Mouse (Mus musculus) urinary bladder, postnatal 36 days (tissue): ENCODE data around the gene Osbpl5.
A peak's percentile ranks its signal among the peaks of the same experiment; 100 is the strongest.

Source experiments
- DNase-seq, 2 experiments: peaks; one replicate each; pipeline ENCODE4 v3.0.0; 2022; ENCODE audit warnings: low spot score in 2 of 2, mixed read lengths in 1 of 2

The Osbpl5 gene

GRCm38 (mm10) chr7:143756125-143757026, at the start of gene Osbpl5:
Gene Osbpl5 (minus strand): TSS chr7:143756985.
- no peak for DNase-seq

DNA sequence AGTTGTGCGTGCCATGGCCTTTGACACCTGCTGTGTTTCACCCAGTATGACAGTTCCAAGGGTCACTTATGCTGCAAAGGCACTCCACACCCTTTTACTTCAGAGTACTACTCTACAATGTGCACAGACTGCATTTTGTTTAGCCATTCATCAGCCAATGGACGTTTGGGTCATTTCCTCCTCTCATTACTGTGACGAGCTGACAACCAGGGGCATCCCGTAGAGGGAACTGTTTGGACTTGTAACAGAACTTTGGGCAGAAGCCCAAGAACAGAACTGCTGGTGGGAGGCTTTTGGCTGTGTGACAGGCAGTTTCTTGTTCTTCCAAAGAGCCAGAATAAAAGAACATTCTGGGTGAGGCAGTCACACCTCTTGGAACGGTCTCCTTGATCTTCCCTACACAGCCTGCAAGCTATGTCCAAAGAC, 48.4 kb upstream of the Osbpl5 start:
- no peak for DNase-seq

DNA sequence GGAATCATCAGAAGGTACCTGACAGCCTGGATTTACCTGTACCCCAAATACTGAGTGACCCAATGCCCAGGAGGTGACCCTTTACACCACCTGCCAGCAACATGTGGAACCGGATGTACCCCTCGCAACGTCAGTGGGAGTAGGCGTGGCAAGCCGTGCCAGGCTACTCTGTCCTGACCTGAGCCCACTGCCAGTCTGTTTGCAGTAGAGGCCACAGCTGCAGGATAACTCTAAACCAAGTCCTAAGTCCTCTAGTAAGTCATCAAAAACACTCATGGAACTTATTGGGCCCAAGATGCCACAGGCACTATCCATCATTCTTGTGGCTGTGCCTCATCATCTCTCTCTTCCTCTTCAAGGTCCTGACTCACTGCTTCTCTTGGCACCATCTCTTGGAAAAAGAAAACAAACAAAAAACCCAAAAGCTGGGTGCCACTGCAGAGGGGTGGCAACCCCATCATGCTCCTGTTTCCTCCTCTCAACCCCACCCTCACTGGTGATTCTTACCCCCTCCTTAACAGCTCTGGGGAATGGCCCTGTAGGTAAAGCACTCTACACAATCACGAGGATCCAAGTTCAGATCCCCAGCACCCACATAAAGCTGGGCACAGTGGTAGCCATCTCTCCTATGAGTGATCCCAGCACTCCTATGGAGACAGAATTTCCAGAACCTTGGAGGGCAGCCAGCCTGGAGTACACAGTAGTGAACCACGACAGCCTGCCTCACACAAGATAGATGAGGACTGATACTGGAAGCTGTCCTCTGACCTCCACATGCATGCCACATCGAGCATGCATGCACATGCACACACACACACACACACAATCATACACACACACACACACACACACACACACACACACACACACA, 44.6 kb upstream of the Osbpl5 start:
- no peak for DNase-seq

DNA sequence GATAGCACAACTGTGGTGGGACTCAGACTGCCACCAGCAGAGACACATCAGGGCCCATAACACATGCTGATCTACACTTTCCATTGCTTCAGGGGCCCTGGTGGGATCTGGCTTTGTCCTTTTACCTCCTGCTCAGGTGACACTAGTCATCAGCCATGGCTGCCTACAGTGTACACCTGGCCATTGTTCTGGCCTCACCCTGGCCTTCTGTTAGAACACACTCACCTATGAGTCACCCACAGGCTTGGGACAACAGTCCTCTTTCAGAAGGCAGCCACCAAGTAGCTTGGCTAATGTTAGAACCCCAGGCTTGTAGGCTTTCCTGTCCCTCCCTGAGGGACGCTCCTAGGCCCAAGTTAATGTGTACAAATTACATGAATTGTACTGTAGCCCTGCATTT, 44.0 kb upstream of the Osbpl5 start:
- no peak for DNase-seq

- no peak for DNase-seq
Observed at GRCm38 (mm10) chr7:143798783-143799182, 42.0 kb upstream of the Osbpl5 start.

- peak; percentile 53 to 75 for DNase-seq
Observed at GRCm38 (mm10) chr7:143793121-143793520, 36.3 kb upstream of the Osbpl5 start.

DNA sequence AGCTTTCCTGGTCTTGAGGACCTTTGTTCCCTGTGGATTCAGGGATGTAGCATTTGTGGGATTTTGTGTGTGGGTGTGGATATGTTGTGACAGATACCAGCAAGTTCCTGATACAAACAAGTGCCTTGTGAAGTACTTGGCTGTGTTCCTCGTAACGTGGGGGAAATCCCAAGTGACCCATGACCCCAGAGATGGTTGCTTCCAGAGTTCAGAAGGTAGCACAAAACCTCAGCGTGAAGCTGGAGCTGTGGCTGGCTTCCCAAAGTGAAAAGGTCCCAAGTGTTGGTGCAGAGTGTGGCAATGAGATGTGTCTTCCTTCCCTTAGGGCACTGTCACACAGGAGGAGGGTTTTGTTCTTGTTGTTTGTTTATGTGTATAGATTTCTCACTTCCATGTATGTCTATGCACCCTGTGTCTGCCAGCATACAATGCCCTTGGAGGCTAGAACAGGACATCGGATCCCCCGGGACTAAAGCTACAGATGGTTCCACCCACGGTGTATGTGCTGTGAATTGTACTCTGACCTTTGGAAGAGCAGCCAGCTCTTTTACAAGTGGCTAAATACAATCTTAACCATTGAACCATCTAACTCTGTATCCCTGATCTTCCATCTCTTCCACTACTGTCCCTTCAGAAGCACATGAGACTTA, 35.7 kb upstream of the Osbpl5 start:
- no peak for DNase-seq

GRCm38 (mm10) chr7:143783996-143784829, 27.4 kb upstream of the Osbpl5 start, which contains the start of gene Mrgpre:
Gene Mrgpre (minus strand): TSS chr7:143784500.
- peak; percentile 60 to 76 for DNase-seq

GRCm38 (mm10) chr7:143783378-143783995, 26.7 kb upstream of the Osbpl5 start:
- no peak for DNase-seq

DNA sequence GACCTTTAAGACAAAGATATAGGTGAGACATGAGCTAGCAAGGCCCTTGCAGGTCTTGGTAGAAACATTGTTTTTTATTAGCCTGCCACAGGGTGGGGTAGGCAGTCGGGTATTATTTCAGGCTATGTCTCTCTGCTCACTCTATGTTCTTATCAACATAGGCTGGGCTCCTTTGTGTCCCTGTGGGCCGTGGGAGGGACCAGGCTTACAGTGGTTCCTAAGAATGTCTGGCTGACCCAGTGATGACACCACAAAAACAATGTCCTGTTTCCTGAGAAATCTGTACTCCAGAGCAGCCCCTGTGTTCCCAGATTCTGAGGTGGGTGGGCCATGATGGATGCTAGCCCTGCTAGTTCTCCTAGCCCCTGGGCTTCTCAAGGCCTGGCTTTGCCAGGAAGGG, 20.6 kb upstream of the Osbpl5 start:
- no peak for DNase-seq

DNA sequence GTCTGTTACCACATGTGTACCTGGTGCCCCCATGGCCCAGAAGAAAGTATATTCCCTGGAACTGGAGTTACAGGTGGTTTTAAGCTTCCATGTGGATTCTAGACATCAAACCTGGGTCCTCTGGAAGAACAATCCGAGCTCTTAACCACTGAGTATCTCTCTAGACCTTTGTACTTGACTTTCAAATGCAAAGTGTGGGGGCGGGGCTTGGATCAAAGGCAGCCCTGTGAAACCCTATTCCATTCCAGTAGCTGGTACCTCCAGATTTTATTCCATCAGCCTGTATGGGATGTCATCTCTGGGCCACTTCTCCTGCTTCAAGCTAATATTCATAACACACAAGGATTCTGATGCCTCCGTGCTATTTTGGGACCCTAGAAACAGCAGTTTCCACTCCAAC, 19.4 kb upstream of the Osbpl5 start:
- DNase-seq: no peak

- no peak for DNase-seq
Observed at GRCm38 (mm10) chr7:143769461-143769860, 12.7 kb upstream of the Osbpl5 start.

DNA sequence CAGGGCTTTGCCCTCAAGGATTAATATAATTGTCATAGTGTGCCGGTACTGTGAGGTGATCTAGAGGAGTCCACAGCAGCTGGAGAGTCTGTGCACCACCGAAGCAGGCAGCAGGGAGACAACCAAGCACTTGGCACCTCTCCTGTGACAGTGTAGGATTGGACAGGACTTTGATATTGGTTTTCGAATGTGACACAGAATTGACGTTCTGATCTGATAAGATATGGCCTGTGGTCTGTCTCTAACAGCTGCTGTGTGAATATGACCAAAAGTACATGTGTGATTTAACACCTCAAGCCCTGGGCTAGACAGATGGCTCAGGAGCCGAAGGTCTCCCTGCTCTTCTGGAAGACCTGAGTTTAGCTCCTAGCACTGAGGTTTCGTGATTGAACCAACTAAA, 11.5 kb upstream of the Osbpl5 start:
- no peak for DNase-seq

DNA sequence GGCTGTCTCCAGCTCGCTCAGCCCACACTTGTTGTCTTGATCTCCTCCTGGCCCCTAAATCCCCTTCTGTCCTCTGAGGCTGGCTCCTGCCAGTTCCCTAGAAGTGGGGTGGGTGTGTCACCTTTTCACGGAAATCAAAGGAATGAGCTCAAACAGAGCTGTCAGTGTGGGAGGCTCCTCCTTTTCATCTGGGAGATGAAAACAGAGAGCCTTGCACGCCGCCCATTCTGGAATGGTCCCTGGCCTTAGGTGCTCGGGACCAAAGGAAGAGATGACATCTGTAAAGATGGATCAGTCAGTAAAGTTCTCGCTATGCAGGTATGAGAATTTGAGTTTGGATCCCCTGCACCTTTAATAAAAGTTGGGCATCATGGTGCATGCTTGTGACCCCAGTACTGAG, 10.1 kb upstream of the Osbpl5 start, which contains the start of gene Mrgprg:
Mrgprg (minus strand) TSS at position 101 of the 400 bp plus-strand sequence.
- DNase-seq: no peak

GRCm38 (mm10) chr7:143764876-143765530, 8.2 kb upstream of the Osbpl5 start:
- no peak for DNase-seq

- DNase-seq: no peak
Observed at GRCm38 (mm10) chr7:143763794-143764193, 7.0 kb upstream of the Osbpl5 start.

- DNase-seq: no peak
Observed at GRCm38 (mm10) chr7:143758956-143759355, 2.2 kb upstream of the Osbpl5 start.

DNA sequence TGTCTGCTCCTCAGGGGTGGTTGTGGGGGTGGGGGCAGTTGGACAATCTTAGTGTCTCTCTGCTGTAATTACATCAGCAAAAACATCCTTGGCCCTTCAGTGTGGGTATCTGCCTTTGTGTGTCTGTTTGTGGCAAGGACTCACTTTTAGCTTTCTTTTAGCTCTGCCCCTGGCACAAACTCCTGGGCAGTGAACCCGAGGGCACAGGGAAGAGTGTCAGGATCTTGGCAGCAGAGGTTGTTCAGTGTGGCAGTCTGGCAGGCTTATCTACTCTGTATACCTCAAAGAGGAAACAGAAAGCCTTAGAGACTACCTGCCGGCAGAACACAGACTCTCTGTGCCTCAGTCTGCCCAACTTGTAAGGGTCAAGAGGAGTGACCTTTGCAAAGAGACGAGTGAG, 911 bp upstream of the Osbpl5 start:
- no peak for DNase-seq

GRCm38 (mm10) chr7:143757027-143757390, 224 bp upstream of the Osbpl5 start:
- peak; percentile 61 to 76 for DNase-seq
